Mouse (Mus musculus) myocyte (in vitro differentiated cells): ENCODE data around the gene Ssxa1.

Experiments
- MYOD1 ChIP-seq, 3 experiments: IDR thresholded peaks; one replicate each; pipeline ENCODE4 v1.6.1; 2011; ENCODE audit warnings: control low read depth in 2 of 3, low read depth in 2 of 3, mild to moderate bottlenecking in 2 of 3, moderate library complexity in 1 of 3; ENCODE audit not compliant: insufficient read length in 2 of 3, control insufficient read depth in 1 of 3
- MYOG ChIP-seq, 3 experiments: IDR thresholded peaks; one replicate each; pipeline ENCODE4 v1.6.1; 2011; ENCODE audit warnings: control low read depth in 2 of 3, low read depth in 2 of 3, mild to moderate bottlenecking in 2 of 3; ENCODE audit not compliant: insufficient read length in 2 of 3, control insufficient read depth in 1 of 3, insufficient read depth in 1 of 3
- POLR2A ChIP-seq: IDR thresholded peaks from one replicate; pipeline ENCODE4 v1.6.1; 2011; ENCODE audit warnings: low read depth, mild to moderate bottlenecking, control low read depth, moderate library complexity; ENCODE audit not compliant: insufficient read length

DNA sequence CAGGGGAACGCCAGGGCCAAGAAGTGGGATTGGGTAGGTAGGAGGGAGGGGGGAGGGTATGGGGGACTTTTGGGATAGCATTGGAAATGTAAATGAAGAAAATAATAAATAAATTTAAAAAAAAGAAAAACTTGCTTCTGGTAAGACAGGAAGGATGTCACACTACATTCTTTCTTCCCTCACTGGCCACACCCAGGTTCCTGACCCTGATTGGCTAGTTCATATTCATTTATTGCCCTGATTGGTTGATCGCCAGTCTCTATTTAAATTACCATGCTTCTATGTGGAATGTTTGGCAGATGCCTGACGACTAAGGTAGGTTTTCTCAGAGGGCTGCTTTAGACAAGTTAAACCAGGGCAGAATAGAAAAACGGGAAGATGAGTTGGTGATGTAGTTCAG lies at the start of gene Ssxa1:
- no peak for TF ChIP-seq POLR2A
- TF ChIP-seq MYOD1 (IDR thresholded peaks at IDR 0.05; ENCODE audit: control insufficient read depth in 1 of 3, insufficient read length in 2 of 3, low read depth in 2 of 3), result no peak
- no peak for TF ChIP-seq MYOG (IDR thresholded peaks at IDR 0.05; ENCODE audit: control insufficient read depth in 1 of 3, insufficient read depth in 1 of 3, insufficient read length in 2 of 3, low read depth in 2 of 3)
